Mouse (Mus musculus): ENCODE data around the gene Sobp. TPM values are rescaled to one million over a fixed set of nuclear protein-coding genes. Genes with fewer than 3 reads are reported as not detected.

Sobp gene
- total RNA-seq, 1 experiment = 0.31 TPM

DNA sequence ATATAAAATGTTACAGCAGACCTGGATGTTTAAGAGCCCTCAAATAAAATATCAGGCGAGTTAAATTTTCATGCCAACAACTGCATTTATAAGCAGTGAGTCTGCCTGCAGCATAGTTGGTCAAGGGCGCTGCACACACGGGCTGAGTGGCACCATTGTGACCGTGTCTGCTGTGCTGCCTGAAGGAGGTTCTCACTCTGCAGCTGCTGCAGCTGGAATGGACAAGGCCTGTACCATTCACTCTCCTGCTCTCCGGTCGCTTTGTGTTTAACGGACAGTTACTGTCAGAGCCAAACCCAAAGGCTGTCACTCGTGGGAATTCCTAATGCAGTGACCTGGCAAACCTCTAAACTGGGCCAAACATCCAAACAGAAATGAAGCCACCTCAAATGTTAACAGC, 101.0 kb downstream of the Sobp start:
- H3K4me3 ChIP-seq (ENCODE audit: insufficient read depth in 1 of 2, low read depth in 1 of 2, low read length in 2 of 2, poor library complexity in 1 of 2, severe bottlenecking in 1 of 2) = no peak overlapping the region
- H3K4me1 ChIP-seq (ENCODE audit: control insufficient read depth in 2 of 2, insufficient read depth in 2 of 2, low read length in 2 of 2, poor library complexity in 1 of 2) = no peaks in the 10 kb centered on the region
- no peaks in the 10 kb centered on the region for H3K9me3 ChIP-seq (ENCODE audit: control insufficient read depth, insufficient read depth, low read depth, low read length)
- H3K27ac ChIP-seq (ENCODE audit: insufficient read depth, low read depth, low read length, poor library complexity, severe bottlenecking) = no peak overlapping the region
- TF ChIP-seq HCFC1 (IDR thresholded peaks at IDR 0.05; ENCODE audit: borderline replicate concordance, insufficient read depth, low read length) (no peak), CHD2 (IDR thresholded peaks at IDR 0.05; ENCODE audit: low read depth, low read length) (no peak)
- DNase-seq (ENCODE audit: low read depth, low spot score) = no peak
- no peak overlapping the region for H3K9ac ChIP-seq (ENCODE audit: insufficient read depth, low read depth, low read length, poor library complexity, severe bottlenecking)
- H3K36me3 ChIP-seq (ENCODE audit: control insufficient read depth, insufficient read depth, low read length, poor library complexity, severe bottlenecking) = no peaks in the 10 kb centered on the region
- in situ Hi-C loops (cut with MboI; ENCODE audit: low sequenced_read_pairs in 2 of 2, unreplicated experiment in 2 of 2) = no loop called here

DNA sequence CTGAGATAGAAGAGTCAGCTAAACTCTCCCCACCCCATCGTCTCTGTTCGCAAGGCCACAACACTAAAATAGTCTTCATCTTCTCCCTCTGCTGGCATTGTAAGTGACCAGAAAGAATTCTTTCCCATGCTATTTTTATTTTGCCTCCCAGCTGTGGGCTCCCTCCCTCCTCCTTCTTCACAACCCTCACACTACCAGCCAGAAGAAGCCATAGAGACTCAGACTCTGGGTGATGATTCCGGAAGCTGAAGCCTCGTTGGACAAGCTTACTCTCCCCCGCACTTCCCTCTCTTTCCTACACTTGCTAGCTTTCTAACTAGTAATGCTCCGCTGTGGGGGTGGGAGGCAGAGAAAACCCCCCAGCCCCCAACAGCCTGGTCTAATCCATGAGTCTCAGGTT, 103.4 kb downstream of the Sobp start:
- Histone ChIP-seq H3K27ac (ENCODE audit: insufficient read depth, low read depth, low read length, poor library complexity, severe bottlenecking) (no peak overlapping the region), H3K36me3 (ENCODE audit: control insufficient read depth, insufficient read depth, low read length, poor library complexity, severe bottlenecking) (no peaks in the 10 kb centered on the region), H3K4me1 (ENCODE audit: control insufficient read depth in 2 of 2, insufficient read depth in 2 of 2, low read length in 2 of 2, poor library complexity in 1 of 2) (no peaks in the 10 kb centered on the region), H3K4me3 (ENCODE audit: insufficient read depth in 1 of 2, low read depth in 1 of 2, low read length in 2 of 2, poor library complexity in 1 of 2, severe bottlenecking in 1 of 2) (no peak overlapping the region), H3K9ac (ENCODE audit: insufficient read depth, low read depth, low read length, poor library complexity, severe bottlenecking) (no peak overlapping the region), H3K9me3 (ENCODE audit: control insufficient read depth, insufficient read depth, low read depth, low read length) (no peaks in the 10 kb centered on the region)
- no peak for DNase-seq (ENCODE audit: low read depth, low spot score)
- TF ChIP-seq HCFC1 (IDR thresholded peaks at IDR 0.05; ENCODE audit: borderline replicate concordance, insufficient read depth, low read length) (no peak), MAFK (IDR thresholded peaks at IDR 0.05; ENCODE audit: insufficient read depth, low read depth, low read length) (no peak), ZC3H11A (IDR thresholded peaks at IDR 0.05; ENCODE audit: borderline replicate concordance, low read depth, low read length) (no peak), ZNF384 (IDR thresholded peaks at IDR 0.05; ENCODE audit: low read depth, low read length) (no peak), CHD2 (IDR thresholded peaks at IDR 0.05; ENCODE audit: low read depth, low read length) (no peak)
- in situ Hi-C loops (cut with MboI; ENCODE audit: low sequenced_read_pairs in 2 of 2, unreplicated experiment in 2 of 2) = no loop called here

DNA sequence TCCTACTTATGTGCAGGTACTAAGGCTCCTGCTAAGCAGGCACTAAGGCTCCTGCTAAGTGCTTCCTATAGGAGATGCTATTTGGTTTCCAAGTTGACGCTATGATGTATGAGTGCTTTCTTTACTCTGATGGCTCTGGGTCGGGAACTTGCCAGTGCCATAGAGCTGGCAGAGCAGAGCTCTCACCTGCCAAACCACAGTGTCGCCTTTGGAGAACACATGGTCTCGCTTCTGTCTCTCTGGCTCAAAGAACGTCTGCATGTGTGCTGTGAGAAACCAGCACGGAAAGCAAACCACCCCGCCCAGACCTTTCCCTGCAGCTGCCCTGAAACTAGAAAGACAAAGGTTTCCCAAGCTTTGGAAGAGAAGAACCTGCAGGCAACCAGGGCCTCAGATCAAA, 109.0 kb downstream of the Sobp start:
- Histone ChIP-seq H3K4me3 (ENCODE audit: insufficient read depth in 1 of 2, low read depth in 1 of 2, low read length in 2 of 2, poor library complexity in 1 of 2, severe bottlenecking in 1 of 2) (no peak overlapping the region), H3K27ac (ENCODE audit: insufficient read depth, low read depth, low read length, poor library complexity, severe bottlenecking) (no peak overlapping the region), H3K4me1 (ENCODE audit: control insufficient read depth in 2 of 2, insufficient read depth in 2 of 2, low read length in 2 of 2, poor library complexity in 1 of 2) (no peaks in the 10 kb centered on the region), H3K9me3 (ENCODE audit: control insufficient read depth, insufficient read depth, low read depth, low read length) (no peaks in the 10 kb centered on the region), H3K36me3 (ENCODE audit: control insufficient read depth, insufficient read depth, low read length, poor library complexity, severe bottlenecking) (no peaks in the 10 kb centered on the region), H3K9ac (ENCODE audit: insufficient read depth, low read depth, low read length, poor library complexity, severe bottlenecking) (no peak overlapping the region)
- in situ Hi-C loops (cut with MboI; ENCODE audit: low sequenced_read_pairs in 2 of 2, unreplicated experiment in 2 of 2) = no loop called here
- DNase-seq (ENCODE audit: low read depth, low spot score) = no peak
- no peak for TF ChIP-seq CHD2 (IDR thresholded peaks at IDR 0.05; ENCODE audit: low read depth, low read length)
- TF ChIP-seq ZC3H11A (IDR thresholded peaks at IDR 0.05; ENCODE audit: borderline replicate concordance, low read depth, low read length) = no peak
- no peak for TF ChIP-seq MAFK (IDR thresholded peaks at IDR 0.05; ENCODE audit: insufficient read depth, low read depth, low read length)
- TF ChIP-seq ZNF384 (IDR thresholded peaks at IDR 0.05; ENCODE audit: low read depth, low read length) = no peak
- no peak for TF ChIP-seq HCFC1 (IDR thresholded peaks at IDR 0.05; ENCODE audit: borderline replicate concordance, insufficient read depth, low read length)

DNA sequence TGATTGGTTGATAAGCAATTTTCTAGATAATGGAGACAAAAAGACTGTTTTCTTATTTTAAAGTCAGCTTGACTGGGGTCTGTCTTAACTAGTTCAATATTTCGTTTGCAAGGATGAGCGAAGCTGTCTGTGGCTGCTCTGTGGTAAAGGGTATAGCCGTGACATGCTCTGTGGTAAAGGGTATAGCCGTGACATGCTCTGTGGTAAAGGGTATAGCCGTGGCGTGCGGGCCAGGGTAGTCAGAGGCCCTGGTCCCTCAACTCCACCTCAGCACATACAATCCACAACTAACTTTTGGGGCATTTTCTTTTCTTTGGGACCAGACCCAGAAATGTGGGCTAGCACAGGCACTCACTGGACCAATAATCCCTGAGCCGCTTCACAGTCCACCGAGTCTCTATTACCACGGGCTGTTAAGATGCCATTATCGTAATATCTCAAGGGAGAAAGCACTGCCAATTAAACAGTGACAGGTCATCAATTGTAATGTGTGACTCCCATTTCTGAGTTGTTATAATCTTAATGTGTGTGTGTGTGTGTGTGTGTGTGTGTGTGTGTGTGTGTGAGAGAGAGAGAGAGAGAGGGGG, 112.7 kb downstream of the Sobp start:
- no peaks in the 10 kb centered on the region for H3K4me1 ChIP-seq (ENCODE audit: control insufficient read depth in 2 of 2, insufficient read depth in 2 of 2, low read length in 2 of 2, poor library complexity in 1 of 2)
- no peak overlapping the region for H3K27ac ChIP-seq (ENCODE audit: insufficient read depth, low read depth, low read length, poor library complexity, severe bottlenecking)
- no peaks in the 10 kb centered on the region for H3K36me3 ChIP-seq (ENCODE audit: control insufficient read depth, insufficient read depth, low read length, poor library complexity, severe bottlenecking)
- in situ Hi-C loops (cut with MboI; ENCODE audit: low sequenced_read_pairs in 2 of 2, unreplicated experiment in 2 of 2) = no loop called here
- no peak overlapping the region for H3K4me3 ChIP-seq (ENCODE audit: insufficient read depth in 1 of 2, low read depth in 1 of 2, low read length in 2 of 2, poor library complexity in 1 of 2, severe bottlenecking in 1 of 2)
- H3K9ac ChIP-seq (ENCODE audit: insufficient read depth, low read depth, low read length, poor library complexity, severe bottlenecking) = no peak overlapping the region
- TF ChIP-seq MAFK (IDR thresholded peaks at IDR 0.05; ENCODE audit: insufficient read depth, low read depth, low read length) (no peak), ZNF384 (IDR thresholded peaks at IDR 0.05; ENCODE audit: low read depth, low read length) (no peak), ZC3H11A (IDR thresholded peaks at IDR 0.05; ENCODE audit: borderline replicate concordance, low read depth, low read length) (no peak), CHD2 (IDR thresholded peaks at IDR 0.05; ENCODE audit: low read depth, low read length) (no peak), HCFC1 (IDR thresholded peaks at IDR 0.05; ENCODE audit: borderline replicate concordance, insufficient read depth, low read length) (no peak)
- no peaks in the 10 kb centered on the region for H3K9me3 ChIP-seq (ENCODE audit: control insufficient read depth, insufficient read depth, low read depth, low read length)
- DNase-seq (ENCODE audit: low read depth, low spot score) = no peak

DNA sequence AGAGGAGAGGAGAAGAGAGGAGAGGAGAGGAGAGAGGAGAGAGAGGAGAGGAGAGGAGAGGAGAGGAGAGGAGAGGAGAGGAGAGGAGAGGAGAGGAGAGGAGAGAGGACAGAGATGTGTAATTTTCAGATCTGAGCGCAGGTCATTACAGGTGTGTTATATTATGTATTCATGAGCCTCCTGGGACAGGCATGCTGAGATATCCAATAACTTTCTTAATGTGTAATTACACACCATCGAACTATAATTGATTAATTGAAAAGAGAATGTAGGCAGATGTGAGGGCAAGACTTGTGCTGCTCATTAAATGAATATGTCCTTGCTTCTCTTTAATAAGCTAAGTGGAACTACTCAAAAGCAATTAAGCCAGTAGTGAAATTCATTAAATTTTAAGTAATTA, 118.9 kb downstream of the Sobp start:
- in situ Hi-C loops (cut with MboI; ENCODE audit: low sequenced_read_pairs in 2 of 2, unreplicated experiment in 2 of 2) = no loop called here
- no peak for TF ChIP-seq ZNF384 (IDR thresholded peaks at IDR 0.05; ENCODE audit: low read depth, low read length)
- no peak for TF ChIP-seq MAFK (IDR thresholded peaks at IDR 0.05; ENCODE audit: insufficient read depth, low read depth, low read length)
- no peak for TF ChIP-seq HCFC1 (IDR thresholded peaks at IDR 0.05; ENCODE audit: borderline replicate concordance, insufficient read depth, low read length)
- TF ChIP-seq ZC3H11A (IDR thresholded peaks at IDR 0.05; ENCODE audit: borderline replicate concordance, low read depth, low read length) = no peak
- no peak for TF ChIP-seq CHD2 (IDR thresholded peaks at IDR 0.05; ENCODE audit: low read depth, low read length)
- DNase-seq (ENCODE audit: low read depth, low spot score) = no peak

More for the DNA sequence above, 118.9 kb downstream of the Sobp start:
- H3K9ac ChIP-seq (ENCODE audit: insufficient read depth, low read depth, low read length, poor library complexity, severe bottlenecking) = no peak overlapping the region
- H3K36me3 ChIP-seq (ENCODE audit: control insufficient read depth, insufficient read depth, low read length, poor library complexity, severe bottlenecking) = no peaks in the 10 kb centered on the region
- no peak overlapping the region for H3K4me3 ChIP-seq (ENCODE audit: insufficient read depth in 1 of 2, low read depth in 1 of 2, low read length in 2 of 2, poor library complexity in 1 of 2, severe bottlenecking in 1 of 2)
- H3K27ac ChIP-seq (ENCODE audit: insufficient read depth, low read depth, low read length, poor library complexity, severe bottlenecking) = no peak overlapping the region
- no peaks in the 10 kb centered on the region; the same call in 1 of the 2 replicates for H3K9me3 ChIP-seq (ENCODE audit: control insufficient read depth, insufficient read depth, low read depth, low read length)
- H3K4me1 ChIP-seq (ENCODE audit: control insufficient read depth in 2 of 2, insufficient read depth in 2 of 2, low read length in 2 of 2, poor library complexity in 1 of 2) = no peaks in the 10 kb centered on the region
